Mouse (Mus musculus): Measurements from ENCODE around the gene Ppm1h. TPM values are rescaled to one million over a fixed set of nuclear protein-coding genes. Genes with fewer than 3 reads are reported as not detected.

Ppm1h gene
- polyA plus RNA-seq, 1 experiment from 2014 or later, result 8.1 TPM

GRCm38 (mm10) chr10:122802218-122802617 is 123.7 kb downstream of the Ppm1h start:
- Histone ChIP-seq H3K4me3 (0 out of 2 replicates have a peak overlapping the region, but pooled peaks have one; percentile 18), H3K27ac (replicated peaks) (no peak overlapping the region), H3K4me1 (peaks cover 7% of the 10 kb centered on the region), H3K9ac (replicated peaks) (0 out of 2 replicates have a peak overlapping the region, but pooled peaks have one; percentile 15), H3K9me3 (peaks cover 6% of the 10 kb centered on the region; the same call in 1 of the 2 replicates), H3K36me3 (no peaks in the 10 kb centered on the region), H3K27me3 (peaks cover 17% of the 10 kb centered on the region), H3K4me2 (replicated peaks) (peak overlapping the region; percentile 42)
- 32% methylated on average over 30 of the region's 30 CpGs for WGBS
- ATAC-seq (ENCODE audit: low FRiP score, low read depth), result no peak

DNA sequence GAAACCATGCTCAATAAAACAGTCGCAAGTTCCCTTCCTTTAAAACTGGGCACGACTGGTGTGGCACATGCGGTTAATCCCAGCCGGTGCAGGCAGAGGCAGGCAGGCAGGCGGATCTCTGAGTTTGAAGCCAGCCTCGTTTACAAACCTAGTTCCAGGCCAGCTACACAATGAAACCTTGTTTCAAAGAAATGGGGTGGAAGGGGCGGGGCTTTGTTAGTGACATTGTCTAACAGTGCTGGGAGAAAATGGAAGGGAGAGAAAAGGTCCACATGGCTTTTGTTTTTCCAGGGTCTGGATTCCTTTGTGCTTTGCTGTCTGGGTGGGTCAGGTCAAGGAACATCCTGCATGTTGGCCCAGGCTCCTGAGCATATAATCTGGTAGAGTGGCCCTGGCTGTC is 124.3 kb downstream of the Ppm1h start:
- Histone ChIP-seq H3K27me3 (peaks cover 12% of the 10 kb centered on the region), H3K9me3 (peaks cover 6% of the 10 kb centered on the region; the same call in 1 of the 2 replicates), H3K27ac (replicated peaks) (no peak overlapping the region), H3K9ac (replicated peaks) (no peak overlapping the region), H3K4me2 (replicated peaks) (no peak overlapping the region), H3K4me1 (peaks cover 14% of the 10 kb centered on the region), H3K36me3 (no peaks in the 10 kb centered on the region), H3K4me3 (no peak overlapping the region)
- no peak for ATAC-seq (ENCODE audit: low FRiP score, low read depth)
- WGBS, result 48% methylated on average over 7 of the region's 7 CpGs

DNA sequence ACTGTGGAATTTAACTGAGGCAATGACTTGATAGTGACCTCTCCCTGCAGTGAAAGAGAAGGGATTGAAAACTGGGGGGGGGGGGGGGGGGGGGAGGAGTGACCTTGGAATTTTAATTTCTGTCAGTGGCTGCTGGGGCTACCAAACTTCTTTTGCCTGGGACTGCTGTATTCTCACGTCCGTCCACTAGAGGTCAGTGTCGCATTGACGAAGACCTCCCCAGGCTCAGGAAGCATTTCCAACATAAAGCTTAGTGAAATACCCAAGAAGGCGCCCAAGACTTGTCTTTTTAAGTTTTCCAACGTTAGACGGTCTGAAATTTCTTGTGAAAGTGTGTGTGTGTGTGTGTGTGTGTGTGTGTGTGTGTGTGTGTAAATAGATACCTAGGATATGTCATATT is 125.3 kb downstream of the Ppm1h start:
- H3K9me3 ChIP-seq, result peaks cover 6% of the 10 kb centered on the region; the same call in 1 of the 2 replicates
- no peak overlapping the region for H3K4me3 ChIP-seq
- H3K4me2 ChIP-seq (replicated peaks), result no peak overlapping the region
- no peak overlapping the region for H3K27ac ChIP-seq (replicated peaks)
- peaks cover 14% of the 10 kb centered on the region for H3K4me1 ChIP-seq
- H3K36me3 ChIP-seq, result no peaks in the 10 kb centered on the region
- H3K27me3 ChIP-seq, result peaks cover 12% of the 10 kb centered on the region
- 14% methylated on average over 7 of the region's 7 CpGs for WGBS
- ATAC-seq (ENCODE audit: low FRiP score, low read depth), result no peak
- H3K9ac ChIP-seq (replicated peaks), result no peak overlapping the region

DNA sequence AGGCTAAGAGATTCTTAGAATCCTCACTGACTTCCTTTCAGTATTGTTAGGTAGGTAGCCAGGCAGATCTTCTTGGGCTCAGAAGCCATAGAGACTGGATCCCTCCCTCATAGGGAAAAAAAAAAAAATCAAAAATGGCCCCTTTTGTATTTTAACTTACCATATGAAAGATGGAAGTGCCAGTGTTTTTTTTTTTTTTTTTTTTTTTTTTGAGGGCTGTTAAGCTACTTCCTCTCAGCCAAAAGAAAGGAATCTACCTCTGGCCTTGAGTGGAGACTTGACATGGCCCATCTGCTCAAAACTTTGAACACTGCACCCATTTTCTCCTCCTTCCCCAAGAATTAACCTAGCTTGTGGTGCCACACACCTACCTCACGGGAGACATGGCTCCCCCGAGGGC is 127.3 kb downstream of the Ppm1h start:
- no peak for ATAC-seq (ENCODE audit: low FRiP score, low read depth)
- H3K4me1 ChIP-seq, result peaks cover 14% of the 10 kb centered on the region
- 74% methylated on average over 2 of the region's 2 CpGs for WGBS
- no peak overlapping the region for H3K4me3 ChIP-seq
- H3K27ac ChIP-seq (replicated peaks), result no peak overlapping the region
- no peaks in the 10 kb centered on the region for H3K36me3 ChIP-seq
- peaks cover 6% of the 10 kb centered on the region; the same call in 1 of the 2 replicates for H3K9me3 ChIP-seq
- H3K9ac ChIP-seq (replicated peaks), result no peak overlapping the region
- no peak overlapping the region for H3K4me2 ChIP-seq (replicated peaks)
- peaks cover 9% of the 10 kb centered on the region for H3K27me3 ChIP-seq

GRCm38 (mm10) chr10:122807127-122808105 is 128.9 kb downstream of the Ppm1h start:
- H3K9ac ChIP-seq (replicated peaks), result no peak overlapping the region; the same call in 1 of the 2 replicates
- H3K4me2 ChIP-seq (replicated peaks), result 0 out of 2 replicates have a peak overlapping the region, but pooled peaks have one; percentile 11
- no peaks in the 10 kb centered on the region for H3K36me3 ChIP-seq
- H3K4me1 ChIP-seq, result peaks cover 8% of the 10 kb centered on the region
- ATAC-seq (ENCODE audit: low FRiP score, low read depth), result peak; percentile 48; the same call in 1 of the 2 replicates
- no peak overlapping the region for H3K4me3 ChIP-seq
- H3K9me3 ChIP-seq, result peaks cover 6% of the 10 kb centered on the region; the same call in 1 of the 2 replicates
- 35% methylated on average over 9 of the region's 9 CpGs for whole genome bisulfite sequencing
- peak overlapping the region; percentile 52 for H3K27ac ChIP-seq (replicated peaks)
- H3K27me3 ChIP-seq, result peaks cover 2% of the 10 kb centered on the region

- Histone ChIP-seq H3K4me2 (replicated peaks) (no peak overlapping the region), H3K27ac (replicated peaks) (no peak overlapping the region), H3K4me3 (no peak overlapping the region), H3K27me3 (no peaks in the 10 kb centered on the region), H3K9me3 (peaks cover 6% of the 10 kb centered on the region; the same call in 1 of the 2 replicates), H3K36me3 (no peaks in the 10 kb centered on the region), H3K9ac (replicated peaks) (no peak overlapping the region), H3K4me1 (peaks cover 7% of the 10 kb centered on the region)
- ATAC-seq (ENCODE audit: low FRiP score, low read depth), result no peak
- WGBS, result 87% methylated on average over 4 of the region's 4 CpGs
Observed at GRCm38 (mm10) chr10:122808186-122808585, 129.6 kb downstream of the Ppm1h start.

DNA sequence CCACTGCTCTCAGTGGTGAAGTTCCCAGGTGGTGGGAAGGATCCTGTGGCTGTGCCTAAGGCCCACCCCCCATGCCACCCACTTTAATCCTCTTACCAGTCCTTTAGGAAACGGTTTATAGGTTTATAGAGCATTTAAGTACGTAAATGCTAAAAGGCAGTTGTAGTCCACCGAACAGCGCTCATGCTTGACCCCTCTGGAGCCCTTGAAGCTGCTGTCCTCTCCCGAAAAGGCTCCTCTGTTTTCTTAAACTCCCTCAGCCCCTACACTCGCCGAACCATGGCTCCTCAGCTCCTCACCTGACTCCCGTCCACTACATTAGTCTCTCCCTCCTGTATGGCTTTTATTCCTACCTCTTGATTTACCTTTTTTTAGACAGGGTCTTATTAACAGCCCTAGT is 131.3 kb downstream of the Ppm1h start:
- Histone ChIP-seq H3K27me3 (no peaks in the 10 kb centered on the region), H3K27ac (replicated peaks) (no peak overlapping the region), H3K9me3 (no peaks in the 10 kb centered on the region), H3K36me3 (no peaks in the 10 kb centered on the region), H3K4me2 (replicated peaks) (no peak overlapping the region), H3K4me3 (no peak overlapping the region), H3K9ac (replicated peaks) (no peak overlapping the region), H3K4me1 (peaks cover 7% of the 10 kb centered on the region)
- 43% methylated on average over 8 of the region's 8 CpGs for WGBS
- no peak for ATAC-seq (ENCODE audit: low FRiP score, low read depth)

- Histone ChIP-seq H3K27ac (replicated peaks) (no peak overlapping the region), H3K9ac (replicated peaks) (0 out of 2 replicates have a peak overlapping the region, but pooled peaks have one; percentile 31), H3K27me3 (no peaks in the 10 kb centered on the region), H3K4me3 (no peak overlapping the region), H3K36me3 (no peaks in the 10 kb centered on the region), H3K4me2 (replicated peaks) (no peak overlapping the region), H3K9me3 (no peaks in the 10 kb centered on the region), H3K4me1 (peaks cover 3% of the 10 kb centered on the region)
- 79% methylated on average over 14 of the region's 14 CpGs for WGBS
- ATAC-seq (ENCODE audit: low FRiP score, low read depth), result no peak
Observed at GRCm38 (mm10) chr10:122815094-122815493, 136.5 kb downstream of the Ppm1h start.

GRCm38 (mm10) chr10:122817741-122818140 is 139.2 kb downstream of the Ppm1h start:
- 88% methylated on average over 8 of the region's 8 CpGs for WGBS
- Histone ChIP-seq H3K9ac (replicated peaks) (no peak overlapping the region), H3K4me2 (replicated peaks) (no peak overlapping the region), H3K27ac (replicated peaks) (no peak overlapping the region), H3K36me3 (no peaks in the 10 kb centered on the region), H3K4me3 (no peak overlapping the region), H3K27me3 (no peaks in the 10 kb centered on the region), H3K4me1 (peaks cover 3% of the 10 kb centered on the region), H3K9me3 (no peaks in the 10 kb centered on the region)
- no peak for ATAC-seq (ENCODE audit: low FRiP score, low read depth)

- Histone ChIP-seq H3K4me3 (no peak overlapping the region), H3K4me1 (peaks cover 3% of the 10 kb centered on the region), H3K27ac (replicated peaks) (no peak overlapping the region), H3K36me3 (no peaks in the 10 kb centered on the region), H3K4me2 (replicated peaks) (no peak overlapping the region), H3K9me3 (no peaks in the 10 kb centered on the region), H3K27me3 (no peaks in the 10 kb centered on the region), H3K9ac (replicated peaks) (no peak overlapping the region)
- WGBS, result 95% methylated on average over 6 of the region's 6 CpGs
- no peak for ATAC-seq (ENCODE audit: low FRiP score, low read depth)
Observed at GRCm38 (mm10) chr10:122819808-122820207, 141.2 kb downstream of the Ppm1h start.

GRCm38 (mm10) chr10:122821549-122821948 is 143.0 kb downstream of the Ppm1h start:
- no peak for ATAC-seq (ENCODE audit: low FRiP score, low read depth)

DNA sequence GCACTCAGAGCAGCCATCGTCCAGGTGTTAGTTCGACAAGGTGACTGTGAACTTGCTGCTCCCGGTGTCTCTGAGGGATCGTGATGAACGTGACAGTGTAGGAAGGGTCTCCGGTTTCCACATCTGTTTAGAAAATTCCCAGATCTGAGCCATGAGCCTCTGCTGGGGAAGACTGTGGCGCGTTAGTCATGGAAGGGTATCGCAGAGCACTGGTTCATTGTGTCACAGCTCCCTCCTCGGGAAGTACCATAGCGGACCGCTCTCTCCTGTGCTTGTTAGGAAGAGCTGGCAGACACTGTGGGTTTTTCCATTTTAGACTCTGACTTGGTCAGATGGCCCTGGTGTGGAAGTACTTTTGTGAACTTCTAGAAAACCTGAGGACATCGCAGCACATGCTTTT is 145.1 kb downstream of the Ppm1h start:
- Histone ChIP-seq H3K27me3 (no peaks in the 10 kb centered on the region), H3K4me1 (no peaks in the 10 kb centered on the region), H3K9ac (replicated peaks) (no peak overlapping the region), H3K4me2 (replicated peaks) (no peak overlapping the region), H3K9me3 (no peaks in the 10 kb centered on the region), H3K36me3 (no peaks in the 10 kb centered on the region), H3K4me3 (no peak overlapping the region), H3K27ac (replicated peaks) (no peak overlapping the region)
- 83% methylated on average over 13 of the region's 13 CpGs for WGBS
- no peak for ATAC-seq (ENCODE audit: low FRiP score, low read depth)

More at GRCm38 (mm10) chr10:122821549-122821948, 143.0 kb downstream of the Ppm1h start:
- no peaks in the 10 kb centered on the region for H3K36me3 ChIP-seq
- no peak overlapping the region for H3K9ac ChIP-seq (replicated peaks)
- no peak overlapping the region for H3K4me2 ChIP-seq (replicated peaks)
- no peak overlapping the region for H3K27ac ChIP-seq (replicated peaks)
- H3K4me3 ChIP-seq, result no peak overlapping the region
- no peaks in the 10 kb centered on the region for H3K9me3 ChIP-seq
- no peaks in the 10 kb centered on the region for H3K4me1 ChIP-seq
- H3K27me3 ChIP-seq, result no peaks in the 10 kb centered on the region
- 83% methylated on average over 6 of the region's 6 CpGs for WGBS

All from midbrain, embryonic 12.5 days (tissue).